Mouse (Mus musculus): ENCODE data around the gene Tsfm.
A peak's percentile ranks its signal among the peaks of the same experiment; 100 is the strongest.
"Not testable (repeated sequence)": the region's sequence is repeated elsewhere in the genome, so short reads cannot be mapped to it uniquely, and the experiment has no call there.

The Tsfm gene

DNA sequence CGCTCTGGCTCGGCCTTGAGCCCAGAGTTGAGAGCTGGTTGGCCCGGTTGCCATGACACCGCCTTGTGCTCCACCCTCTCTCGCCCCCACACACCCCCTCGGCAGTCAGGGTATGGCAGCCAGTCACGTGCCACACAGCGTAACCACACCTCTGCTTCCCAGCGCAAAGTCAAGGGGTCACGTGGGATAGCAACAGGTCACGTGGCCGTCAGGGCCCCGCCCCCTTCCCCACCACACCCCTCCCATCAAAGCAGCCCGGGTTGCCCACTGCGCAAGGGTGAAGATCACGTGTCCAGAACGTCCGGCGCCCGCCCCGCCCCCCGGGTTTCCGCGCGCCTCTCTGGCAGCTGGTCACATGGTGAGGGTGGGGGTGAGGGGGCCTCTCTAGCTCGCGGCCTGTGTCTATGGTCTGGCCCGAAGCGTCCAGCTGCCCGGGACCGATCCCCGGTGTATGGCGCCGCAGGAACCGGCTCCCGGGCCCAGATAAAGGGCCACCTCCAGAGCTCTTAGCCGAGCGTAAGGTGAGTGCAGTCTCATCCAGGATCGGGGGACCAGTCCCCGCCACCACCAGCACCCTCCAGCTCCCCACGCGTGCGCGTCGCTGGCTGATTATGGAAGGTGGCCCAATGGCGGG, 32.7 kb upstream of the Tsfm start, which contains the start of gene Cdk4:
Cdk4 (plus strand) TSS at position 296 of the 634 bp plus-strand sequence.
- DNase-seq, result peak; percentile 99 to 100

- DNase-seq, result no peak
These were observed 31.9 kb upstream of the Tsfm start for GRCm38 (mm10) chr10:127062503-127062902.

- DNase-seq, result not testable (repeated sequence)
These were observed 31.5 kb upstream of the Tsfm start for GRCm38 (mm10) chr10:127062101-127062500.

DNA sequence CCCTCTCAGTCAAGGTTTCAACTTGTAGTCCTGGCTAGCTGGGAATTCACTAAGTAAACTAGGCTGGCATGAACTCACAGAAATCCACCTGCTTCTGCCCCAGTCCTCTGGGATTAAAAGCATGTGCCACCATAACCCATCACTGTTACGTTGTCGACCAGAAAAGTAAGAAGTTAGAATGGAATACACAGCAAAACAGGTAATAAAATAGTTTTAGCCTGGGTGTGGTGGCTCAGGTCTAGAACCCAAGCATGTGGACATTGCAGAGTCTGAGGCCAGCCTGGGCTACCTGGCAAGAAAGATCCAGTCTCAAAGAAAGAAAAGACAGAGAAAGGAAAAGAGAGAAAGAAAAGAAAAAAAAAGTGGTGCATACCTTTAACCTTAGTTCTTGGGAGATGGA, 30.9 kb upstream of the Tsfm start:
- no peak for DNase-seq

GRCm38 (mm10) chr10:127061085-127061484, 30.4 kb upstream of the Tsfm start:
- no peak for DNase-seq

GRCm38 (mm10) chr10:127059968-127060916, 29.6 kb upstream of the Tsfm start, which contains the start of gene March9:
Gene March9, minus strand, starts transcription at chr10:127060184.
- DNase-seq, result peak; percentile 88 to 91

- DNase-seq, result peak in 1 of 2 experiments; percentile 49
These were observed 28.7 kb upstream of the Tsfm start for GRCm38 (mm10) chr10:127059174-127059967.

GRCm38 (mm10) chr10:127058708-127059107, 28.1 kb upstream of the Tsfm start:
- DNase-seq, result no peak

DNA sequence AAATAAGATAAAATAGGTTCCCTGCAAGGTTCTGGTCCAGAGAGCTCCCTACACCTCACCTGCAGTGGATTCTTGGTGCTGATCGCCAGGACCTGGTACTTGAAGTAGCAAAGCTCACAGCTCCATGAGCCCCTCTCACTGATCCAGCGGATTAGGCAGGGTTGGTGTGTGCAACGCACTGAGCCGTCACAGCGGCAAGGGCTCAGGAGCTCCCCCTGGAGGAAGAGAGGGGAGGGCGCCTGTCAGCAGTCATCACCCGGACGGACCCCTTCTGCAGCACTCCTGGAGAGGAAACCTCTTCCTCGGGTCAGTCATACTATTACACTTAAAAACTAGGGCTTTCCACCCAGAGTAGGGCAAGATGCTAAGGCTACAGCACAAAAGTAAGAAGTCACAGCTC, 27.5 kb upstream of the Tsfm start:
- DNase-seq, result peak; percentile 80 to 88

GRCm38 (mm10) chr10:127056490-127056889, 25.9 kb upstream of the Tsfm start:
- no peak for DNase-seq

- DNase-seq, result no peak
These were observed 24.8 kb upstream of the Tsfm start for GRCm38 (mm10) chr10:127055406-127055805.

GRCm38 (mm10) chr10:127054646-127055045, 24.0 kb upstream of the Tsfm start:
- DNase-seq, result peak in 1 of 2 experiments; percentile 58

GRCm38 (mm10) chr10:127050119-127050474, 19.5 kb upstream of the Tsfm start:
- DNase-seq, result no peak

- peak in 1 of 2 experiments; percentile 64 for DNase-seq
These were observed 18.9 kb upstream of the Tsfm start for GRCm38 (mm10) chr10:127049395-127050118.

- DNase-seq, result peak in 1 of 2 experiments; percentile 51
These were observed 18.2 kb upstream of the Tsfm start for GRCm38 (mm10) chr10:127048608-127049394.

DNA sequence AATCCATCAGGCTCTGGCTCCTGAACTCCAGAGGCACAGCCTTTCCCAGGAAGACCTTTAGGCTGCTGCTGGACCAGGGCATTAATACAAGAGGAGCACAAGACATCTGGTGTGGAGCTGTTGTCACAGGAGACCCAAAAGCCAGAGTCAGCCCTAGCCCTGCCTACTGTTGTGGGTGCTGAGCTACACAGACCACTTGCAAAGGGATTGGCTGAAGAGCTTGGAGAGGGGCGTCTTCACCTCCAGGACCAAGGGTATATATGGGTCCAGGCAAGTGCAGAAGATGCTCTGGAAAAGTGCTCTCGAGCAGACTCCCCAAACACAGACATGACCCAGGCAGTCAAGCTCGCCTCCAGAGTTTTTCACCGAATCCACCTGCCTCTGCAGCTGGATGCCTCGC, 17.3 kb upstream of the Tsfm start, which contains the start of gene Cyp27b1:
Cyp27b1 (plus strand) TSS at position 297 of the 400 bp plus-strand sequence.
- DNase-seq, result no peak

DNA sequence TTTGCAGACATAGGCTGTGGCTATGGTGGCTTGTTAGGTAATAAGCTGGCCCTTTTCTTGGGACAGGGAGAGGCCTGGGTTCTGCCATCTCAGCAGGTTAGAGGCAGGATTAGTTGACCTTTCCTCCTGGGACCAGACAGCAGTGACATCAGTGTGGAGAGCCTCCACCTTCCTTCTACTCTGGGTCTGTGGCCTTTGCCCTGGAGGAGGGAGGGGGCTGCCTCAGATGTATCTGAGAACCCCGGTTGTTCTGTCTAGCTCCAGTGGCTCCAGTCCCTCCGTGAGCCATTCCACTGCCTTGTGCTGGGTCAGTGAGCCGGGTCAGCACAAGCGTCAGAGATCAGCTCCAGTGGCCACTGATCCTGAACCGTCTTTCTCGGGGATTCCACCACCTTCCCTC, 12.5 kb upstream of the Tsfm start:
- peak; percentile 85 to 94 for DNase-seq

- DNase-seq, result no peak
These were observed 12.0 kb upstream of the Tsfm start for GRCm38 (mm10) chr10:127042468-127043115.

DNA sequence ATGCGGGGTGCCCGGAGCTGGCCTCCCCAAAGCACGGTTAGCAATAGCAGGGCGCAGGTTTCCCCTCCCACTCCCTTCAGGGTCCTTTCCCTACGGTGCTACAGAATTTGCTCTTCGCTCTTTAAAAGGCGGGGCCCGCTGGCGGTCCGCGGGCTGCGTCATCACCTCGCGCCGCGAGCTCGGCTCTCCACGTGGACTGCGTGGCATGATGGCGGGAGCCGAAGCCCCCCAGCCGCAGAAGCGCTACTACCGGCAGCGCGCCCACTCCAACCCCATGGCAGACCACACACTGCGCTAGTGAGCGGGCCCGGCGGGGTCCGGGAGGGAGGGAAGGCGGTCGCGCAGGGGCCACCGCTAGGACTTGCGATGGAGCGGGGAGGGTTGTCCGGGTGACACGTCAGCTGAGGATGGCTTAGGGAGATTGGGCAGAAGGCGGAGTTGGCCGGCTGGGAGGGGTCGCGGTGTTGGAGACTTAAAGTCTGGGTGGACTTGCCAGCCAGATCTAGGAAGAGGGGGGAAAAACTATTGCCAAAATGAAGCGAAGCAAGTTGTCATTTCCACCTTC, 11.2 kb upstream of the Tsfm start:
- DNase-seq, result peak; percentile 88 to 94

- DNase-seq, result peak in 1 of 2 experiments; percentile 72
These were observed 10.7 kb upstream of the Tsfm start, which contains the start of the genes Mettl1 and Eef1akmt3 for GRCm38 (mm10) chr10:127041274-127041766. Gene Mettl1, plus strand, starts transcription at chr10:127041414. Gene Eef1akmt3, minus strand, starts transcription at chr10:127041513.
